Mouse (Mus musculus) lung, postnatal 0 days (tissue): Measurements from ENCODE around the gene Slc50a1. TPM values are rescaled to one million over a fixed set of nuclear protein-coding genes. Genes with fewer than 3 reads are reported as not detected.

ENCODE experiments used
- ATAC-seq: fragments of 200-750 bp; cut with Nextera tagmentation; 2 replicates; pipeline ENCODE4 v1.8.0; 2017; ENCODE audit warnings: moderate library complexity
- DNase-seq: peaks from one replicate; pipeline ENCODE4 v3.0.0-alpha.2; 2016; ENCODE audit warnings: low spot score
- H3K27ac ChIP-seq: fragments of 300-500 bp; sonication (generic); 2 replicates; pipeline ENCODE4 v1.5.1; 2014; ENCODE audit warnings: antibody characterized with exemption, mild to moderate bottlenecking, low read length, mixed read lengths
- H3K27me3 ChIP-seq: fragments of 300-500 bp; sonication (generic); replicated peaks from 2 replicates; pipeline ENCODE4 v1.6.1; 2014; ENCODE audit warnings: low read length, mixed read lengths; ENCODE audit not compliant: insufficient read depth
- H3K36me3 ChIP-seq: fragments of 300-500 bp; sonication (generic); 2 replicates; pipeline ENCODE4 v1.6.1; 2014; ENCODE audit warnings: low read length, mixed read lengths; ENCODE audit not compliant: insufficient read depth
- H3K4me1 ChIP-seq: fragments of 300-500 bp; sonication (generic); 2 replicates; pipeline ENCODE4 v1.6.1; 2014; ENCODE audit warnings: antibody characterized with exemption, low read depth, low read length, mixed read lengths; ENCODE audit not compliant: insufficient read depth
- H3K4me2 ChIP-seq: fragments of 300-500 bp; sonication (generic); replicated peaks from 2 replicates; pipeline ENCODE4 v1.6.1; 2014; ENCODE audit warnings: low read depth, mild to moderate bottlenecking, low read length, moderate library complexity, mixed read lengths
- H3K4me3 ChIP-seq: fragments of 300-500 bp; sonication (generic); 2 replicates; pipeline ENCODE4 v1.5.1; 2014; ENCODE audit warnings: low read depth, low read length
- H3K9ac ChIP-seq: fragments of 300-500 bp; sonication (generic); replicated peaks from 2 replicates; pipeline ENCODE4 v1.6.1; 2014; ENCODE audit warnings: low read depth, mild to moderate bottlenecking
- H3K9me3 ChIP-seq: fragments of 300-500 bp; sonication (generic); 2 replicates; pipeline ENCODE4 v1.6.1; 2016; ENCODE audit warnings: low read length, mixed read lengths
- CTCF ChIP-seq: IDR thresholded peaks from 2 replicates; pipeline ENCODE4 v1.5.1; 2016; ENCODE audit warnings: antibody characterized with exemption, mild to moderate bottlenecking
- EP300 ChIP-seq: IDR thresholded peaks from 2 replicates; pipeline ENCODE4 v1.6.1; 2016; ENCODE audit warnings: antibody characterized with exemption, mild to moderate bottlenecking, control low read depth
- WGBS: fragments of 180-500 bp; shearing (Covaris S2); extraction: QIAGEN DNeasy Blood & Tissue Kit; methylation state at CpG from one replicate; pipeline ENCODE4 v1.1.7; 2014; 5-methylcytosine and 5-hydroxymethylcytosine counted together
- microRNA counts: library from miRNA; unstranded; fragments of <30 nt; microRNA quantifications from one replicate; lab custom pipeline; 2015
- microRNA-seq: library from miRNA; unstranded; fragments of <30 nt; microRNA quantifications from one replicate; pipeline ENCODE4, GENCODE M21; 2016
- polyA plus RNA-seq: library from polyadenylated mRNA; unstranded; fragments of >200 nt; fragmentation: Nextera tagmentation; extraction: Ambion mirVana; gene quantifications from 2 replicates; pipeline ENCODE4 v1.2.1, GENCODE M21; 2015

Gene Slc50a1
- polyA plus RNA-seq, 1 experiment from 2014 or later = 95.7 TPM

- no peak for TF ChIP-seq CTCF
- no peak for TF ChIP-seq EP300
- H3K9ac ChIP-seq = no peak overlapping the region
Measured at GRCm38 (mm10) chr3:89225918-89226317, 44.5 kb downstream of the Slc50a1 start.

GRCm38 (mm10) chr3:89225321-89225815 lies 45.0 kb downstream of the Slc50a1 start:
- TF ChIP-seq CTCF (no peak), EP300 (no peak)
- Histone ChIP-seq H3K9ac (no peak overlapping the region), H3K9me3 (no peaks in the 10 kb centered on the region), H3K4me1 (peaks cover 11% of the 10 kb centered on the region), H3K4me2 (peak overlapping the region; percentile 27), H3K4me3 (no peak overlapping the region), H3K27me3 (no peaks in the 10 kb centered on the region), H3K36me3 (no peaks in the 10 kb centered on the region), H3K27ac (no peak overlapping the region)
- WGBS = 53% methylated on average over 12 of the region's 12 CpGs
- DNase-seq (no peak), ATAC-seq (no peak)

More at GRCm38 (mm10) chr3:89225918-89226317, 44.5 kb downstream of the Slc50a1 start:
- Histone ChIP-seq H3K27ac (no peak overlapping the region), H3K36me3 (no peaks in the 10 kb centered on the region), H3K4me1 (peaks cover 11% of the 10 kb centered on the region), H3K9me3 (no peaks in the 10 kb centered on the region), H3K4me2 (peak overlapping the region; percentile 69), H3K27me3 (no peaks in the 10 kb centered on the region), H3K4me3 (no peak overlapping the region)
- ATAC-seq (no peak), DNase-seq (peak; percentile 56)
- WGBS = 50% methylated on average over 4 of the region's 4 CpGs

GRCm38 (mm10) chr3:89224796-89225195 lies 45.6 kb downstream of the Slc50a1 start:
- H3K4me3 ChIP-seq = no peak overlapping the region
- ATAC-seq (no peak), DNase-seq (no peak)
- WGBS = 55% methylated on average over 11 of the region's 11 CpGs
- no peaks in the 10 kb centered on the region for H3K36me3 ChIP-seq
- H3K27me3 ChIP-seq = no peaks in the 10 kb centered on the region
- H3K9me3 ChIP-seq = no peaks in the 10 kb centered on the region
- peaks cover 11% of the 10 kb centered on the region for H3K4me1 ChIP-seq
- peak overlapping the region; percentile 27; the same call in 1 of the 2 replicates for H3K4me2 ChIP-seq
- TF ChIP-seq EP300 (no peak), CTCF (no peak)
- H3K9ac ChIP-seq = no peak overlapping the region
- no peak overlapping the region for H3K27ac ChIP-seq

GRCm38 (mm10) chr3:89221167-89221566 lies 49.2 kb downstream of the Slc50a1 start:
- Histone ChIP-seq H3K36me3 (no peaks in the 10 kb centered on the region), H3K27me3 (no peaks in the 10 kb centered on the region), H3K9me3 (no peaks in the 10 kb centered on the region), H3K4me2 (no peak overlapping the region), H3K4me3 (no peak overlapping the region), H3K9ac (no peak overlapping the region), H3K4me1 (peaks cover 2% of the 10 kb centered on the region; the same call in 1 of the 2 replicates), H3K27ac (no peak overlapping the region)
- DNase-seq (no peak), ATAC-seq (no peak)
- no peak for TF ChIP-seq EP300
- TF ChIP-seq CTCF = no peak
- WGBS = 73% methylated on average over 5 of the region's 5 CpGs

- Histone ChIP-seq H3K27ac (0 out of 2 replicates have a peak overlapping the region, but pooled peaks have one; percentile 51), H3K36me3 (no peaks in the 10 kb centered on the region), H3K4me2 (no peak overlapping the region), H3K9me3 (no peaks in the 10 kb centered on the region), H3K27me3 (no peaks in the 10 kb centered on the region), H3K4me3 (no peak overlapping the region), H3K4me1 (peaks cover 8% of the 10 kb centered on the region; the same call in 1 of the 2 replicates), H3K9ac (no peak overlapping the region)
- no peak for TF ChIP-seq CTCF
- TF ChIP-seq EP300 = no peak
- DNase-seq (no peak), ATAC-seq (no peak)
- 15% methylated on average over 8 of the region's 8 CpGs for WGBS
Measured at GRCm38 (mm10) chr3:89219546-89219945, 50.8 kb downstream of the Slc50a1 start.

- Histone ChIP-seq H3K4me1 (peaks cover 9% of the 10 kb centered on the region; the same call in 1 of the 2 replicates), H3K9ac (no peak overlapping the region), H3K4me3 (no peak overlapping the region), H3K36me3 (no peaks in the 10 kb centered on the region), H3K4me2 (peak overlapping the region; percentile 25; the same call in 1 of the 2 replicates), H3K27me3 (no peaks in the 10 kb centered on the region), H3K9me3 (no peaks in the 10 kb centered on the region), H3K27ac (0 out of 2 replicates have a peak overlapping the region, but pooled peaks have one; percentile 51)
- 61% methylated on average over 1 of the region's 1 CpGs for WGBS
- DNase-seq (peak; percentile 91), ATAC-seq (peak; percentile 52)
- TF ChIP-seq EP300 (peak; percentile 91), CTCF (no peak)
Measured at GRCm38 (mm10) chr3:89218271-89218670, 52.1 kb downstream of the Slc50a1 start.

MicroRNAs within 50 kb of the gene (microRNA counts, 519-probe panel; counts per million panel counts)
- microRNA mmu-miR-92b (lab: Ali Mortazavi, UCI) = not detected

Small RNA genes lying within 50 kb of the gene (microRNA-seq; reads per million reads assigned to microRNA genes)
- gene Mir92b = 1,088 reads per million, percentile 75 among the genes with 10 or more reads in this experiment

Other genes starting within 250 kb of the Slc50a1 start
- gene Rusc1, start 177.3 kb downstream of the Slc50a1 start, polyA plus RNA-seq = 16.0 and 17.9 TPM in 2 replicates
- not detected in 2 replicates for gene Gm43738, start 169.5 kb downstream of the Slc50a1 start, polyA plus RNA-seq
- 185 and 199 TPM in 2 replicates for gene Fdps, start 168.6 kb downstream of the Slc50a1 start, polyA plus RNA-seq
- gene Pklr, start 134.4 kb downstream of the Slc50a1 start, polyA plus RNA-seq = 0.14 and 0.32 TPM in 2 replicates
- gene Hcn3, start 110.4 kb downstream of the Slc50a1 start, polyA plus RNA-seq = 0.19 and 0.31 TPM in 2 replicates
- 16.2 and 17.7 TPM in 2 replicates for gene Clk2, start 105.8 kb downstream of the Slc50a1 start, polyA plus RNA-seq
- gene Scamp3, start 93.1 kb downstream of the Slc50a1 start, polyA plus RNA-seq = 89.6 and 94.2 TPM in 2 replicates
- gene Fam189b, start 87.4 kb downstream of the Slc50a1 start, polyA plus RNA-seq = 6.6 and 8.4 TPM in 2 replicates
- 44.4 and 46.5 TPM in 2 replicates for gene Gba, start 67.6 kb downstream of the Slc50a1 start, polyA plus RNA-seq
- gene Thbs3, start 55.4 kb downstream of the Slc50a1 start, polyA plus RNA-seq = 77.3 and 77.7 TPM in 2 replicates
- 99.3 and 116 TPM in 2 replicates for gene Mtx1, start 43.5 kb downstream of the Slc50a1 start, polyA plus RNA-seq
- gene Muc1, start 41.5 kb downstream of the Slc50a1 start, polyA plus RNA-seq = 300 and 307 TPM in 2 replicates
- gene Krtcap2, start 24.6 kb downstream of the Slc50a1 start, polyA plus RNA-seq = 282 and 309 TPM in 2 replicates
- 1.8 and 2.1 TPM in 2 replicates for gene Trim46, start 24.3 kb downstream of the Slc50a1 start, polyA plus RNA-seq
- gene Dpm3, start 11.2 kb downstream of the Slc50a1 start, polyA plus RNA-seq = 125 and 136 TPM in 2 replicates
- gene Efna1, start 10.6 kb upstream of the Slc50a1 start, polyA plus RNA-seq = 174 and 188 TPM in 2 replicates
- 4.4 and 6.7 TPM in 2 replicates for gene Efna3, start 52.4 kb upstream of the Slc50a1 start, polyA plus RNA-seq
- 9.7 and 10.3 TPM in 2 replicates for gene Efna4, start 67.5 kb upstream of the Slc50a1 start, polyA plus RNA-seq
- 133 and 177 TPM in 2 replicates for gene Adam15, start 79.4 kb upstream of the Slc50a1 start, polyA plus RNA-seq
- gene Dcst2, start 91.4 kb upstream of the Slc50a1 start, polyA plus RNA-seq = 0.16 and 0.25 TPM in 2 replicates
- 0.11 and 0.38 TPM in 2 replicates for gene Dcst1, start 94.7 kb upstream of the Slc50a1 start, polyA plus RNA-seq
- gene Zbtb7b, start 124.2 kb upstream of the Slc50a1 start, polyA plus RNA-seq = 6.4 and 7.3 TPM in 2 replicates
- gene Lenep, start 132.2 kb upstream of the Slc50a1 start, polyA plus RNA-seq = not detected in 2 replicates
- 17.9 and 18.2 TPM in 2 replicates for gene Flad1, start 141.3 kb upstream of the Slc50a1 start, polyA plus RNA-seq
- gene Cks1b, start 147.8 kb upstream of the Slc50a1 start, polyA plus RNA-seq = 75.5 and 83.0 TPM in 2 replicates
- gene Shc1, start 147.9 kb upstream of the Slc50a1 start, polyA plus RNA-seq = 52.6 and 55.7 TPM in 2 replicates
- 19.4 and 20.7 TPM in 2 replicates for gene Pygo2, start 159.6 kb upstream of the Slc50a1 start, polyA plus RNA-seq
- gene Pbxip1, start 166.1 kb upstream of the Slc50a1 start, polyA plus RNA-seq = 55.9 and 63.0 TPM in 2 replicates
- 53.5 and 96.6 TPM in 2 replicates for gene Pmvk, start 184.0 kb upstream of the Slc50a1 start, polyA plus RNA-seq
- gene Kcnn3, start 249.6 kb upstream of the Slc50a1 start, polyA plus RNA-seq = 1.00 and 1.0 TPM in 2 replicates